Mouse (Mus musculus): ENCODE results near the gene Hoxa1. TPM values are rescaled to one million over a fixed set of nuclear protein-coding genes. Genes with fewer than 3 reads are reported as not detected.

Gene Hoxa1
- polyA plus RNA-seq, 1 experiment from 2014 or later, result 4.1 TPM

GRCm38 (mm10) chr6:52171331-52171730 is 13.2 kb upstream of the Hoxa1 start:
- peak overlapping the region; percentile 88 for H3K4me2 ChIP-seq (replicated peaks; ENCODE audit: low read depth, low read length)
- peak overlapping the region; percentile 68 for H3K9ac ChIP-seq (ENCODE audit: low read depth, low read length)
- ATAC-seq (ENCODE audit: low FRiP score) (no peak; the same call in 1 of the 2 replicates), DNase-seq (ENCODE audit: low spot score) (no peak)
- H3K36me3 ChIP-seq (ENCODE audit: control insufficient read depth, insufficient read depth, low read length), result no peaks in the 10 kb centered on the region
- H3K27ac ChIP-seq (ENCODE audit: low read depth, low read length), result peak overlapping the region; percentile 100
- H3K4me3 ChIP-seq (ENCODE audit: low read depth, low read length), result peak overlapping the region; percentile 76
- no peaks in the 10 kb centered on the region for H3K9me3 ChIP-seq (ENCODE audit: control insufficient read depth, low read length)
- H3K27me3 ChIP-seq (ENCODE audit: control insufficient read depth, insufficient read depth, low read length), result peaks cover 54% of the 10 kb centered on the region
- peaks cover 8% of the 10 kb centered on the region; the same call in 1 of the 2 replicates for H3K4me1 ChIP-seq (replicated peaks; ENCODE audit: control insufficient read depth, insufficient read depth, low read length)
- WGBS, result 1% methylated on average over 4 of the region's 4 CpGs

DNA sequence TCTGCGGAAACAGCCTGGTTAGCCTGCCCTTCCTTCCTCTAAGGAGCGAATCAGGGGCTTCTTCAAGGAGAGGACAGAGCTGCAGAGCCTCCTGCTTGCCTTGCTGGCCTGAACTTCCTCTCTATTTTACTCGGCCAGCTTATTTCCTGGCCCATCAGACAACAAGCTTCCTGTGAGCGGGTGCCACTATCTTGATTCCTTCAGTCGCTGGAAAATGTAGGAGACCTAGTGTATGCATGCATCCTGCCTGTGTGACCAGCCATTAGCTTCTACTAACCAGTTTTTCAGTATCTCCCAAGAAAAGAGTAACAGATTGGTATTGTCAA is 12.7 kb upstream of the Hoxa1 start:
- 15% methylated on average over 5 of the region's 5 CpGs for WGBS
- Histone ChIP-seq H3K4me2 (replicated peaks; ENCODE audit: low read depth, low read length) (peak overlapping the region; percentile 88), H3K36me3 (ENCODE audit: control insufficient read depth, insufficient read depth, low read length) (no peaks in the 10 kb centered on the region), H3K9ac (ENCODE audit: low read depth, low read length) (peak overlapping the region; percentile 68), H3K4me3 (ENCODE audit: low read depth, low read length) (peak overlapping the region; percentile 76), H3K27ac (ENCODE audit: low read depth, low read length) (peak overlapping the region; percentile 100), H3K4me1 (replicated peaks; ENCODE audit: control insufficient read depth, insufficient read depth, low read length) (peaks cover 8% of the 10 kb centered on the region; the same call in 1 of the 2 replicates), H3K27me3 (ENCODE audit: control insufficient read depth, insufficient read depth, low read length) (peaks cover 52% of the 10 kb centered on the region), H3K9me3 (ENCODE audit: control insufficient read depth, low read length) (no peaks in the 10 kb centered on the region)
- no peak for DNase-seq (ENCODE audit: low spot score)
- no peak for ATAC-seq (ENCODE audit: low FRiP score)

DNA sequence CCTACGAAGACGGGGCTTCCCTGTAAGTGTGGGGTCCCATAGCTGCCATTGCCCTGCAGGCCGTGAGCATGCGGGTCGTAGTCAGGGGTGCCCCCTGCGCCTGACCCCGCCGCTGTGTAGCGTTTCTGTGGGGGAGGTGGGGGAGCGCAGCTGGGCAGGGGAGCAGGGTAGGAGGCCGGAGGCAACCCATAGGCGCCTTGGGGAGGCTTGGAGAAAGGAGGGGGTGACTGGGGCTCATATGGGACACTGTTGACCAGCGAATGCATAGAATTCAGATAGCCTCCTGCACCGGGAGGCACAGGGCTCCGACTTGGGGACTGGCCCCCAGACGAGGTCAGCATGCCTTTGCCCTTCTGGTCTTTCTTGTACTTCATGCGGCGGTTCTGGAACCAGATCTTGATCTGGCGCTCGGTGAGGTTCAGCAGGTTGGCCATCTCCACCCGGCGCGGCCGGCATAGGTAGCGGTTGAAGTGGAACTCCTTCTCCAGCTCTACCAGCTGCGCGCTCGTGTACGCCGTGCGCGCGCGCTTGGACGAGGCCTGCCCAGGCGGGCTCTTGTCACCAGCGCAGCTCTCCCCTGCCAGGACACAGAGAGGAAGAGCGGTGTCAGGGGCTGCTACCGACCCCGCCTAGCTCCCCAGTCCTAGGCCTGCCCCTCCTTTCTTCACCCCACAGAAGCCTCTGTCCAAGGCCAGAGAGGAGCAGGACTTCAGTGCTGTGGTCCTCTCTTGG is 12.2 kb upstream of the Hoxa1 start:
- H3K4me2 ChIP-seq (replicated peaks; ENCODE audit: low read depth, low read length), result peak overlapping the region; percentile 88
- DNase-seq (ENCODE audit: low spot score) (peak; percentile 78), ATAC-seq (ENCODE audit: low FRiP score) (peak; percentile 30)
- peaks cover 8% of the 10 kb centered on the region; the same call in 1 of the 2 replicates for H3K4me1 ChIP-seq (replicated peaks; ENCODE audit: control insufficient read depth, insufficient read depth, low read length)
- peak overlapping the region; percentile 76 for H3K4me3 ChIP-seq (ENCODE audit: low read depth, low read length)
- H3K9ac ChIP-seq (ENCODE audit: low read depth, low read length), result peak overlapping the region; percentile 68
- peak overlapping the region; percentile 100 for H3K27ac ChIP-seq (ENCODE audit: low read depth, low read length)
- H3K27me3 ChIP-seq (ENCODE audit: control insufficient read depth, insufficient read depth, low read length), result peaks cover 47% of the 10 kb centered on the region
- no peaks in the 10 kb centered on the region for H3K36me3 ChIP-seq (ENCODE audit: control insufficient read depth, insufficient read depth, low read length)
- no peaks in the 10 kb centered on the region for H3K9me3 ChIP-seq (ENCODE audit: control insufficient read depth, low read length)
- WGBS, result 2% methylated on average over 39 of the region's 40 CpGs

DNA sequence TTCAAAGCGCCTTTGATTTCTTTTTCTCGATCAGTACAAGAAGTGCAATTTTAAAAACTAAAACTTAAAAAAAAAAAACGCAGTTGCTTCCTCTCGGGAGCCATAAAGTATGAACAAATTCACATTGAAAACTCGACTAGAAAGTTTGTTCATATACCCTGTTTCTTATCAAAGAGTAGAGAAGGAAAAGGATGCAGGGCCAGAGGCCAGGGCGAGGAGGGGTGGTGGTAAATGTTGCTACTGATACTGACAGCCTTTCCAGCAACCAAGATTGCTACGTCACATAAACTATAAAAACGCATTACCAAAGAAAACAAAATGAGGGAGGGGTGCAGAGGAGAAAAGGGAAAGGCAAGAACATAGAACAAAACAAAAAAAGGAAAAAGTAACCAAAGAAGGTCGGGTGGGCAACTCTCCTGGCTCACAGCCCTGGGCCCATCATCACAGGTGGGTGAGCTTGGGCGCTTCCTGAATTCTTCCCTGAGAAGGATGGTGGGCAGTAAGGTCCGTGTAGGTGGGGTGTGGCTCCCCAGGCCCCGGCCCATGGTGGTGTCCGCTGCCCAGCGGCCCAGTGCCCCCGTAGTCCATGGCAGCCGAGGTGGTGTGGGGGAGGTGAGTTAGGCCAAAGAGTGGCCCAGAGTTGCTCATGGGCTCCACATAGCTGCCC is 11.5 kb upstream of the Hoxa1 start:
- Histone ChIP-seq H3K27me3 (ENCODE audit: control insufficient read depth, insufficient read depth, low read length) (peaks cover 45% of the 10 kb centered on the region), H3K9me3 (ENCODE audit: control insufficient read depth, low read length) (no peaks in the 10 kb centered on the region), H3K4me3 (ENCODE audit: low read depth, low read length) (peak overlapping the region; percentile 76), H3K36me3 (ENCODE audit: control insufficient read depth, insufficient read depth, low read length) (no peaks in the 10 kb centered on the region), H3K4me1 (replicated peaks; ENCODE audit: control insufficient read depth, insufficient read depth, low read length) (peaks cover 8% of the 10 kb centered on the region; the same call in 1 of the 2 replicates), H3K4me2 (replicated peaks; ENCODE audit: low read depth, low read length) (peak overlapping the region; percentile 88), H3K9ac (ENCODE audit: low read depth, low read length) (peak overlapping the region; percentile 68), H3K27ac (ENCODE audit: low read depth, low read length) (peak overlapping the region; percentile 100)
- 7% methylated on average over 16 of the region's 16 CpGs for WGBS
- ATAC-seq (ENCODE audit: low FRiP score) (no peak), DNase-seq (ENCODE audit: low spot score) (no peak)

DNA sequence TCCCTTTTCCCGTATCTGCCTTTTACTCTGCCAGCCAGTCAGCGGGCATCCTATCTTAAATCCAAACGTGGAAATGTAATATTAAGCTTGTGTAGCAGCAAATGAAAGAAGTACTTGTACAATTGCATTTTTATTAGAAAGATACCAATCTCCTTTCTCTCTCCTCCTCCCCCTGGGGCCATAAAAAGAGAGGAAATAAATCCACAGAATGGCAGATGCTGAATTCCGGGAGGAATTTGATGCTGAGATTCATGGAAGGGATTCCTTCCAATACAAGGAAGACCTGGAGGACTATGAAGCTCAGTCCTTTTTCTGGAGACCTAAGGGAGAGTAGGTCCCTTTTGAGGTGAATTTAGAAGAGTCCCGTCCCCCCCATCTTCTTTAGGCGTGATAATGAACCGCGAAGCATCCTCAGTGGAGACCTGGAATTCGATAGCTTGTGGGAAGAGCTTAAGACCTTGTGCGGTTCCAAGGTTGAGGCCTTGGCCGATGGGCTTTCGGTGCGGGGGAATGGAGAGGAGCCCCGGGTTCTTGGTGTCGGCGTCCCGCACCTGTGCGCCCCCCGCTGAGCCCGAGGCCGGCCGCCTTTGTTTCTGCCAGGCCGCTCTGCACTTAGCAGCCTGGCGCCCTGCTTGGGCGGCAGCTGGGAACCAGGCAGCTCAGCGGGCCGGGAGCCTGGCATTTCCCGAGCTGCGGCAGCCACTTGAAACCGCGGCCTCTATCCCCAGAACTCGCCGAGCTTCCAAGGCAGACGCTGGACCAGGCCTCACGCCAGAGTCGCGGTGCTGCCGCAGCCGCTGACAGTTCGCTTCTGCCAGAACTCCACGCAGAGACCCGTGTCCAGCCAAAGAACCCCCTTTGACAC is 10.3 kb upstream of the Hoxa1 start:
- peak overlapping the region; percentile 100 for H3K27ac ChIP-seq (ENCODE audit: low read depth, low read length)
- H3K27me3 ChIP-seq (ENCODE audit: control insufficient read depth, insufficient read depth, low read length), result peaks cover 43% of the 10 kb centered on the region
- no peaks in the 10 kb centered on the region for H3K9me3 ChIP-seq (ENCODE audit: control insufficient read depth, low read length)
- no peaks in the 10 kb centered on the region for H3K36me3 ChIP-seq (ENCODE audit: control insufficient read depth, insufficient read depth, low read length)
- peak overlapping the region; percentile 98 for H3K9ac ChIP-seq (ENCODE audit: low read depth, low read length)
- WGBS, result 1% methylated on average over 42 of the region's 42 CpGs
- peak overlapping the region; percentile 76 for H3K4me3 ChIP-seq (ENCODE audit: low read depth, low read length)
- ATAC-seq (ENCODE audit: low FRiP score), result no peak
- peak overlapping the region; percentile 88 for H3K4me2 ChIP-seq (replicated peaks; ENCODE audit: low read depth, low read length)
- DNase-seq (ENCODE audit: low spot score), result peak; percentile 76
- peaks cover 8% of the 10 kb centered on the region; the same call in 1 of the 2 replicates for H3K4me1 ChIP-seq (replicated peaks; ENCODE audit: control insufficient read depth, insufficient read depth, low read length)

GRCm38 (mm10) chr6:52167736-52168161 is 9.6 kb upstream of the Hoxa1 start:
- Histone ChIP-seq H3K4me2 (replicated peaks; ENCODE audit: low read depth, low read length) (peak overlapping the region; percentile 88), H3K9me3 (ENCODE audit: control insufficient read depth, low read length) (no peaks in the 10 kb centered on the region), H3K27me3 (ENCODE audit: control insufficient read depth, insufficient read depth, low read length) (peaks cover 38% of the 10 kb centered on the region), H3K27ac (ENCODE audit: low read depth, low read length) (peak overlapping the region; percentile 100), H3K36me3 (ENCODE audit: control insufficient read depth, insufficient read depth, low read length) (no peaks in the 10 kb centered on the region), H3K4me3 (ENCODE audit: low read depth, low read length) (peak overlapping the region; percentile 76), H3K9ac (ENCODE audit: low read depth, low read length) (peak overlapping the region; percentile 98), H3K4me1 (replicated peaks; ENCODE audit: control insufficient read depth, insufficient read depth, low read length) (peaks cover 5% of the 10 kb centered on the region; the same call in 1 of the 2 replicates)
- ATAC-seq (ENCODE audit: low FRiP score) (no peak), DNase-seq (ENCODE audit: low spot score) (peak; percentile 72)
- under 1% methylated on average over 14 of the region's 14 CpGs for WGBS

- H3K9me3 ChIP-seq (ENCODE audit: control insufficient read depth, low read length), result no peaks in the 10 kb centered on the region
- peak overlapping the region; percentile 98 for H3K9ac ChIP-seq (ENCODE audit: low read depth, low read length)
- H3K4me3 ChIP-seq (ENCODE audit: low read depth, low read length), result peak overlapping the region; percentile 76
- peaks cover 34% of the 10 kb centered on the region for H3K27me3 ChIP-seq (ENCODE audit: control insufficient read depth, insufficient read depth, low read length)
- peak overlapping the region; percentile 100 for H3K27ac ChIP-seq (ENCODE audit: low read depth, low read length)
- ATAC-seq (ENCODE audit: low FRiP score), result no peak
- WGBS, result 0% methylated on average over 1 of the region's 1 CpGs
- peak overlapping the region; percentile 88 for H3K4me2 ChIP-seq (replicated peaks; ENCODE audit: low read depth, low read length)
- H3K36me3 ChIP-seq (ENCODE audit: control insufficient read depth, insufficient read depth, low read length), result no peaks in the 10 kb centered on the region
- H3K4me1 ChIP-seq (replicated peaks; ENCODE audit: control insufficient read depth, insufficient read depth, low read length), result peaks cover 5% of the 10 kb centered on the region; the same call in 1 of the 2 replicates
- DNase-seq (ENCODE audit: low spot score), result no peak
Measured at GRCm38 (mm10) chr6:52167176-52167575, 9.1 kb upstream of the Hoxa1 start.

DNA sequence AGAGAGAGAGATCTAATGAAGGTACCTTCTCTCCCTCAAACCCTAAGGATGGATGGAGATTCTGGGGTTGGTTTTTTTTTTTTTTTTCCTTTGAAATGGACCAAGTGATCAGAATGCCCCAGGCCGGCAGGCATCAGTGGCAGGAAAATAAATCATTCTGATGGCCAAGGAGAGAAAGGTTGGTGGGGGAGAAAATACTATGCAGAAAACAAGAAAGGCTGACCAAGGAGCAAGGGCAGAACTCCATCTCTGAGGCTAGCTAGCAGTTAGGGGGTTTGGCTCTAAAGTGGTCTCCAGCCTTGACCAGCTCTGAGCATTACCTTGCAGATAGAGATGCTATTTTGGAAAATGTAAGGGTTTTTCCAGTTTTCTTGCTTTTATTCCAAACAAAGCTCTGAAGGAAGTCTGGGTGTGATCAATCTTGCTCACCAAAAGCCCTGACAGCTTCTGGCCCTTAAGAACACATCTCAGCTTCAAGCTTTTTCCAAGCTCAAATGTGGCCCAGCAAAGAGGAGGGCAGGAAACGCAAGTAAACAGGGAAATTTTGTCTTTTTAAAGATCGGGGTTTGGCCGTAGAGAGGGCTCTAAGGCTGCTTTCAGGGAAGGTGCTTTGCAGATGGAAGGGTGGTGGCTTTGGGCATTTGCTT is 8.4 kb upstream of the Hoxa1 start:
- 4% methylated on average over 4 of the region's 4 CpGs for WGBS
- ATAC-seq (ENCODE audit: low FRiP score) (no peak), DNase-seq (ENCODE audit: low spot score) (peak; percentile 60)
- H3K36me3 ChIP-seq (ENCODE audit: control insufficient read depth, insufficient read depth, low read length), result no peaks in the 10 kb centered on the region
- peak overlapping the region; percentile 98 for H3K9ac ChIP-seq (ENCODE audit: low read depth, low read length)
- H3K4me3 ChIP-seq (ENCODE audit: low read depth, low read length), result peak overlapping the region; percentile 76
- H3K4me2 ChIP-seq (replicated peaks; ENCODE audit: low read depth, low read length), result peak overlapping the region; percentile 88
- peaks cover 30% of the 10 kb centered on the region for H3K27me3 ChIP-seq (ENCODE audit: control insufficient read depth, insufficient read depth, low read length)
- H3K4me1 ChIP-seq (replicated peaks; ENCODE audit: control insufficient read depth, insufficient read depth, low read length), result peaks cover 5% of the 10 kb centered on the region; the same call in 1 of the 2 replicates
- H3K27ac ChIP-seq (ENCODE audit: low read depth, low read length), result peak overlapping the region; percentile 100
- no peaks in the 10 kb centered on the region for H3K9me3 ChIP-seq (ENCODE audit: control insufficient read depth, low read length)

Measured in hindbrain, embryonic 11.5 days (tissue).